Mouse (Mus musculus) heart, adult 2 months (tissue): ENCODE results near the gene Ccdc32. TPM values are rescaled to one million over a fixed set of nuclear protein-coding genes. Genes with fewer than 3 reads are reported as not detected.
A peak's percentile ranks its signal among the peaks of the same experiment; 100 is the strongest.

Experiments
- DNase-seq, 2 experiments: peaks; one replicate each; pipeline ENCODE4 v3.0.0; 2021
- H3K27ac ChIP-seq: fragments of 200-600 bp; 2 replicates; pipeline ENCODE4 v1.8.1; 2022
- H3K27me3 ChIP-seq: fragments of 200-500 bp; 2 replicates; pipeline ENCODE4 v1.6.1; 2012; ENCODE audit warnings: mild to moderate bottlenecking, low read length, inconsistent platforms, mixed read lengths; ENCODE audit not compliant: control insufficient read depth, insufficient read depth
- H3K36me3 ChIP-seq: fragments of 200-500 bp; 2 replicates; pipeline ENCODE4 v1.6.1; 2012; ENCODE audit warnings: low read length, inconsistent platforms; ENCODE audit not compliant: control insufficient read depth, insufficient read depth
- H3K4me1 ChIP-seq: fragments of 200-500 bp; 2 replicates; pipeline ENCODE4 v1.6.1; 2011; ENCODE audit warnings: low read length; ENCODE audit not compliant: control insufficient read depth, insufficient read depth
- H3K4me3 ChIP-seq: fragments of 200-600 bp; 2 replicates; pipeline ENCODE4 v1.8.1; 2022
- H3K79me2 ChIP-seq: fragments of 200-500 bp; replicated peaks from 2 replicates; pipeline ENCODE4 v1.6.1; 2012; ENCODE audit warnings: mild to moderate bottlenecking, inconsistent platforms, low read length, moderate library complexity, mixed read lengths; ENCODE audit not compliant: control insufficient read depth, insufficient read depth
- H3K9ac ChIP-seq: fragments of 200-500 bp; 2 replicates; pipeline ENCODE4 v1.6.1; 2012; ENCODE audit warnings: low read depth, mild to moderate bottlenecking, control low read depth, inconsistent platforms, low read length, mixed read lengths
- CTCF ChIP-seq: fragments of 200-600 bp; IDR thresholded peaks from 2 replicates; pipeline ENCODE4 v1.8.1; 2022; ENCODE audit warnings: antibody characterized with exemption, mild to moderate bottlenecking, moderate library complexity
- EP300 ChIP-seq: fragments of 200-500 bp; IDR thresholded peaks from 2 replicates; pipeline ENCODE4 v1.6.1; 2011; ENCODE audit warnings: low read depth, low read length, control low read depth; ENCODE audit not compliant: insufficient read depth
- POLR2A ChIP-seq: fragments of 200-500 bp; IDR thresholded peaks from 2 replicates; pipeline ENCODE4 v1.6.1; 2011; ENCODE audit warnings: mild to moderate bottlenecking, low read depth, low read length, control low read depth; ENCODE audit not compliant: insufficient read depth
- WGBS: fragments of 180-500 bp; shearing (Covaris S2); methylation state at CpG from one replicate; pipeline ENCODE4 v1.1.7; 2018; 5-methylcytosine and 5-hydroxymethylcytosine counted together
- intact Hi-C: fragments of 180-260 bp; cut with DNase I; formaldehyde crosslinking; loops from one replicate; pipeline ENCODE4 v1.15.1; 2025
- polyA plus RNA-seq: library from polyadenylated mRNA; depleted of rRNA; stranded (reverse); fragments of >200 nt; gene quantifications from 2 replicates; pipeline ENCODE4 v1.2.3, GENCODE M21; 2012
- total RNA-seq, 2 experiments: library from RNA; stranded (reverse); gene quantifications; 2 replicates each; pipeline ENCODE4 v1.2.3; 2021

The Ccdc32 gene
- total and polyA plus RNA-seq, 3 experiments = 5.2 to 10.9 (median 9.7) TPM

DNA sequence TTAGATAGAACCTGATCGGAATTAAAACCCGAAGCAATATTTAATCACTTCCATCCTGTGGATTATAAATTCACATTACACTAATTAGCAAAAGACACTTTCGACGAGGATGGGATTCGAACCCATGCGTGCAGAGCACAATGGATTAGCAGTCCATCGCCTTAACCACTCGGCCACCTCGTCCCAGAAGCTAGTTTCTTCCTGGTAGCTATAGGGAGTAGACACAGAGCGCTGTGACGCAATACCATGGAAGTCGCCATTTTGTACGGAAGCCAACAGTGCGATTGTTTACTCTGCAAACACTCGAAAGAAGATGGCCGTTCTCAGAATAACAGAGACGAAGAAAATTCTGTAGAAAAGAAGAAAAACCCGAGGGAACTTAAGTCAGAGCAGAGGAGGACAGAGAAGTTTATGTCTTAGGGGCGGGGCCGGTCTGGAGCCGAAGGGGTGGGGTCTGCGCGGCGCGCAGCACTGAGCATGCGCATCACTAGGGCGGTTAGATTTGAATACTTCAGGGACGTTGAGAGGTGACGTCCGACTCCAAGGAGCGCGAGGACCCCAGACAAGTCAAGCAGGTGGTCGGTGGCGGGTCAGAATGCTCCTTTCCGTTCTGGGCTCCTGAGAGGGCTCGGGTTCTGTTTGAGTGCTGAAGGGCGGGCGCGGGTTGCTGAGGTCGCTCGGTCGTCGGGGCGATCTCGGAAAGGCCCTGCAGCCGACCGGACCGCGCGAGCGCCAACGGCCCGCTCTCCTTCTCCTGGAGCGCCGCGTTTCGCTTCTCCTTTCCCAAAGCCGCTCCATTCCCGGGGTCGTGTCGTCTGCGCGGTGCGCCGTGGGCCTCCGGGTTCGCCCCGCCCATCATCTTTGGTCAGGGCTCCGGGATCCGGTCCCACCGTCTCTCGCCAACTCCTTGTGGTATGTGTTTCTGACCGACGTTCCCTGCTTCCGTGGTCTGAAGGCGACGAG lies 17.7 kb upstream of the Ccdc32 start, which contains the start of gene Knl1:
Gene Knl1 (plus strand): TSS at position 471 of the 963 bp plus-strand sequence.
- under 1% methylated on average over 77 of the region's 77 CpGs for WGBS
- peak; percentile 91 to 94 for DNase-seq
- no peaks in the 10 kb centered on the region for H3K4me1 ChIP-seq
- H3K9ac ChIP-seq = peak within 1 kb of the TSS; percentile 57
- peak within 1 kb of the TSS; percentile 70 for H3K4me3 ChIP-seq
- no peaks in the 10 kb centered on the region for H3K27me3 ChIP-seq
- TF ChIP-seq EP300 (peak; percentile 98), POLR2A (peak; percentile 75), CTCF (peak; percentile 21; the same call in 1 of the 2 replicates)
- H3K27ac ChIP-seq = peak within 1 kb of the TSS; percentile 92
- intact Hi-C loops = loop anchor here (1.0 to 5.0 kb wide), 3 partner anchors 14 to 240 kb away; partner anchors contain the start of genes Rad51 and Vps18
- H3K36me3 ChIP-seq = no peaks in the 10 kb centered on the region
- H3K79me2 ChIP-seq = peaks cover 6% of the 10 kb centered on the region

GRCm38 (mm10) chr2:119045163-119045562 lies 16.0 kb upstream of the Ccdc32 start:
- intact Hi-C loops = loop anchor here (5.0 kb wide), 1 partner anchor 242 kb away; the partner anchor contains the start of gene Vps18
- Histone ChIP-seq H3K4me1 (no peaks in the 10 kb centered on the region), H3K27ac (no peak overlapping the region), H3K4me3 (no peak overlapping the region), H3K9ac (no peak overlapping the region), H3K36me3 (no peaks in the 10 kb centered on the region), H3K79me2 (no peaks in the 10 kb centered on the region), H3K27me3 (no peaks in the 10 kb centered on the region)
- TF ChIP-seq CTCF = no peak
- no peak for TF ChIP-seq EP300
- TF ChIP-seq POLR2A = no peak
- no peak for DNase-seq
- 72% methylated on average over 2 of the region's 2 CpGs for WGBS

DNA sequence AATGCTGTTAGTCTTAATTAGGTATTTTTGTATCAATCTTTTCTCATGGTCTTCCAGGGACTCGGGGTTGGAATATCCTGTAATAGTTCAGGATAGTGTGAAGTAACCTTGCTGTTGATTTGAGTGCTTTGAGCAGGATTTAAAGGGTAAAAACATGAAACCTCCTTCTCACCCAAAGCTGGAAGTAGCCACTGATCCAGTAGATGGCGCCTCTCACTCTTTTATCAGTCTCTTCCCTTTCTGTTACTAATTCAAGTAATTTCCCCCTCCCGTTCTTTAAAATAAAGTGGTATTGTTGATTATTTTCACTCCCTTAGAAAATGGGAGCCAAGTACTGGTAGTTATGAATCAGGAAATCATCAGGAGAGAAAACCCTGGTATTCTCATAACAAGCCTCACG lies 11.7 kb upstream of the Ccdc32 start:
- H3K4me3 ChIP-seq = no peak overlapping the region
- H3K9ac ChIP-seq = no peak overlapping the region
- H3K4me1 ChIP-seq = no peaks in the 10 kb centered on the region
- 39% methylated on average over 4 of the region's 4 CpGs for WGBS
- H3K79me2 ChIP-seq = no peaks in the 10 kb centered on the region; the same call in 1 of the 2 replicates
- TF ChIP-seq EP300 = no peak
- TF ChIP-seq POLR2A = no peak
- TF ChIP-seq CTCF = peak; percentile 68
- no peaks in the 10 kb centered on the region for H3K36me3 ChIP-seq
- no peak for DNase-seq
- H3K27me3 ChIP-seq = no peaks in the 10 kb centered on the region
- no peak overlapping the region for H3K27ac ChIP-seq
- intact Hi-C loops = loop anchor here (2.0 kb wide), 1 partner anchor 148 kb away; no protein-coding TSS in a partner anchor

GRCm38 (mm10) chr2:119035397-119035745 lies 6.2 kb upstream of the Ccdc32 start:
- Histone ChIP-seq H3K4me3 (peak overlapping the region; percentile 91), H3K27me3 (no peaks in the 10 kb centered on the region), H3K27ac (peak overlapping the region; percentile 77), H3K79me2 (no peaks in the 10 kb centered on the region; the same call in 1 of the 2 replicates), H3K36me3 (no peaks in the 10 kb centered on the region), H3K4me1 (no peaks in the 10 kb centered on the region), H3K9ac (peak overlapping the region; percentile 73)
- no peak for DNase-seq
- intact Hi-C loops = loop anchor here (2.0 kb wide), 1 partner anchor 255 kb away; no protein-coding TSS in a partner anchor
- WGBS = 12% methylated on average over 7 of the region's 7 CpGs
- TF ChIP-seq POLR2A = no peak
- TF ChIP-seq CTCF = no peak
- no peak for TF ChIP-seq EP300

GRCm38 (mm10) chr2:119034656-119035396 lies 5.6 kb upstream of the Ccdc32 start, which contains the start of gene Rpusd2:
Gene Rpusd2 (plus strand): TSS chr2:119034790.
- Histone ChIP-seq H3K79me2 (no peaks in the 10 kb centered on the region; the same call in 1 of the 2 replicates), H3K4me1 (no peaks in the 10 kb centered on the region), H3K36me3 (no peaks in the 10 kb centered on the region), H3K27me3 (no peaks in the 10 kb centered on the region), H3K27ac (peak within 1 kb of the TSS; percentile 77), H3K4me3 (peak within 1 kb of the TSS; percentile 91), H3K9ac (peak within 1 kb of the TSS; percentile 73)
- TF ChIP-seq CTCF = peak; percentile 54
- TF ChIP-seq POLR2A = peak; percentile 69
- TF ChIP-seq EP300 = peak; percentile 69; the same call in 1 of the 2 replicates
- under 1% methylated on average over 49 of the region's 49 CpGs for WGBS
- intact Hi-C loops = loop anchor here (2.0 to 5.0 kb wide), 2 partner anchors 77 to 256 kb away; partner anchors contain the start of gene Rad51
- DNase-seq = peak; percentile 89 to 93
